Mouse (Mus musculus): ENCODE data around the gene Olfr1371. TPM values are rescaled to one million over a fixed set of nuclear protein-coding genes. Genes with fewer than 3 reads are reported as not detected.

Gene Olfr1371
- polyA plus RNA-seq, 1 experiment from 2014 or later = not detected

DNA sequence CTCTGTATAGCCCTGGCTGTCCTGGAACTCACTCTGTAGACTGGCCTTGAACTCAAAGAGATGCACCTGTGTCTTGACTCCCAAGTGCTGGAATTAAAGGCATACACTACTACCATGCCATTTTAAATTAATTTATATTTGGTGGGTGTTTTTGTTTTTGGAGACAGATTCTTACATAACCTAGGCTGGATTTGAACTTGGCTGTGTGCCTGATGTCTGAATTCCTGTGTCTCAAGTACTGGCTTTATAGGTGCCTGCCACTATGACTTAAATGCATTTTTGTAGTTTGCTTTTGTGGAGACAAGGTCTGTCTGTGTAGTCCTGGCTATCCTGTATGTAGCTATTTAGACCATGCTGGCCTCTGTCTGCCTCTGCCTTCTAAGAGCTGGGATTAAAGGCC lies 20.7 kb upstream of the Olfr1371 start:
- no peak for ATAC-seq (ENCODE audit: borderline replicate concordance, extremely low read depth, low FRiP score, low TSS enrichment)
- peaks cover 24% of the 10 kb centered on the region for H3K4me1 ChIP-seq
- H3K36me3 ChIP-seq = peaks cover 30% of the 10 kb centered on the region
- no peak overlapping the region for H3K27ac ChIP-seq
- H3K27me3 ChIP-seq = no peaks in the 10 kb centered on the region
- no peak overlapping the region for H3K4me3 ChIP-seq
- H3K9ac ChIP-seq = no peak overlapping the region
- H3K4me2 ChIP-seq = no peak overlapping the region
- H3K9me3 ChIP-seq = no peaks in the 10 kb centered on the region

DNA sequence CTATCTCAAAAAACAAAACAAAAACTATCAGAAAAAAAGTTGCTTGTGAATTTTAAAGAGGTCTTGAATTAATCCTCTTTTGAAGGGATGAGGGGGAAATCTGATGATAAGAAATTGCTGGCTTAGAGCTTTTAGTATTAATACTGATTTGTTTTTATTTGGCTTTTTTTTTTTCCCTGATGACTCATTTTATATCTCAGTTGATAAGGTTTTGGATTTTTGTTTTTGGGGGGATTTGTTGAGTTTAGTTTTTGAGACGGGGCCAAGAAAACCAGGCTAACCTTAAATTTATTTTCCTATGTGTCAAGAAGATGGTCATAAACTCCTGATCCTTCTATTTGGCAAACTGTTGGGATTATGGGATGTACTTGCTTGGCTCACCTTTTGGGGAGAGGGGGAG lies 20.1 kb upstream of the Olfr1371 start:
- no peaks in the 10 kb centered on the region for H3K9me3 ChIP-seq
- H3K4me1 ChIP-seq = peaks cover 24% of the 10 kb centered on the region
- H3K9ac ChIP-seq = 0 out of 2 replicates have a peak overlapping the region, but pooled peaks have one; percentile 99
- ATAC-seq (ENCODE audit: borderline replicate concordance, extremely low read depth, low FRiP score, low TSS enrichment) = no peak
- H3K4me3 ChIP-seq = 0 out of 2 replicates have a peak overlapping the region, but pooled peaks have one; percentile 91
- H3K4me2 ChIP-seq = peak overlapping the region; percentile 58
- peaks cover 30% of the 10 kb centered on the region for H3K36me3 ChIP-seq
- H3K27me3 ChIP-seq = no peaks in the 10 kb centered on the region
- 77% methylated on average over 1 of the region's 1 CpGs for WGBS
- H3K27ac ChIP-seq = no peak overlapping the region

DNA sequence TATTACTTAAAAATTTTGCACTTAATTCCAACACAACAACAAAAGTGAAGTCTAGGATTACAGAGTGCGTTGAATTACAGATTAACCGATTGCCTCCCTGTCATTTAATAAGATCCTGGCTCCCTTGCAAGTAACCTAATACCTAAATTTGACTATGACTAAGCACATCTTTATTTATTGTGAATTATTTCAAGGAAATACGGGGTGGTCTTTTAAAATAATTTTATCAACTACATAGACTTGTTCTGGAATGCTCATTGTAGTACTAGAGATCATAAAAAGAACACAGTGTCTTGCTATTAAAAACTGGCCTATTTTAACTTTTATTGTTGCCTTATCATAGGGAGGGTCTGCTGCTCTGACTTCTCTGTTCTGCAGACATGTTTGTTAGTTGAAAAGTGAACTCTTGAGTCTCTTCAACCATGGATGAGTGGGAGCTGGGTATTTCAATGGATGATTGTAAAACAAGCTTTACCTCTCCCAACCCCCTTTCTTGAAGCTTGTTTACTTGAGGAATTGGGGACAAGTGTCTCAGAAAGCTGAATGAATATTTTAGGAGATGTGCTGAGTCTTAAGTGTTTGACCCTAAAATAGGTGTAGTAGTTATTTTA lies 19.4 kb upstream of the Olfr1371 start:
- H3K4me2 ChIP-seq = peak overlapping the region; percentile 58
- H3K36me3 ChIP-seq = peaks cover 23% of the 10 kb centered on the region
- H3K27ac ChIP-seq = no peak overlapping the region
- 14% methylated on average over 3 of the region's 3 CpGs for WGBS
- H3K27me3 ChIP-seq = no peaks in the 10 kb centered on the region
- H3K9ac ChIP-seq = peak overlapping the region; percentile 99
- no peak for ATAC-seq (ENCODE audit: borderline replicate concordance, extremely low read depth, low FRiP score, low TSS enrichment)
- peak overlapping the region; percentile 91 for H3K4me3 ChIP-seq
- no peaks in the 10 kb centered on the region for H3K9me3 ChIP-seq
- H3K4me1 ChIP-seq = peaks cover 24% of the 10 kb centered on the region

DNA sequence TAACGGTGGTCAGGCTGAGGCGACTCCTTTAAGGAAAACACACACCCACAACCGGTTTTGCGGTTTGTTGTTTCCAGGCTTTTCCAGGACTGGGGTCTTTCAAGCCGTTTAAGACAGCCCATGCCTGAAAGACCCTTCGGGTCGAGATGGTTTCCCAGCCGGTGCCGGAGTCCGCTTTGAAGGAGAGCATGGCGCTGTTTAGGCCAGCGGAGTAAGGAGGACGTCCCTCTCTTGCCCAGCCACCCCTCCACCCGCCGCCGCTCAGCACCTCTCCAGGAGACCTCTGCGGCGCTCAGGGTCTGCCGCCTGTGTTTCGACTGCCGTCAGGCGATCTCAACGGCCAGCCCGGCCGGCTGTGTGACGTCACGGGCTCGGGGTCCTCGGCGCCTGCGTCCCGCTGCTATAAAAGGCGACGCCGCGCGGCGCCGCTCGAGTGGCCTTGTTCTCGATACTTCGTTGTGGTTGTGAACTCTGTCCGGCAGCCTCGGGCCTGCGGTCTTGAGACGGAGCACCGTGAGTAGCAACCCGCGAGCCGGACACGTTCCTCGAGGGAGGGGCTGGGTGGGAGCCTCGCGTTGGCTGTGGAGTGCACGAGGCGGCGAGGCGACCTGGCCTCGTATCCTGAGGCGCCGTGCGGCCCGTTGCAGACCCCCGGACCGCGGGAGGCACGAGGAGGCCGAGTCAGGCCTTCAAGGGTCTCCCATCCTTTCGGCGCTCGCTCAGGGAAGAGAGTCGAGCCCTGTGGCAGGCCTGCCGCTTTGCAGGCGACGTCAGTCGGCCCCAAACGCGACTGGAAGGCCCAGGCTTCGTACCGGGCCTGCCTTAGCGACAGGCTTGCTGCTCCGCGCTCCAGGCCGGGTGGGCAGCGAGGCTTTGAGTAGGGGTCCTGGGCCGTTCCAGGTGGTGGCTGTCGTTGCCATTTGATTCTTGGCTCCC lies 18.1 kb upstream of the Olfr1371 start, which contains the start of gene Skp1a:
Skp1a (plus strand) TSS at position 390 of the 936 bp plus-strand sequence.
- H3K4me2 ChIP-seq = peak within 1 kb of the TSS; percentile 58
- under 1% methylated on average over 87 of the region's 87 CpGs for WGBS

DNA sequence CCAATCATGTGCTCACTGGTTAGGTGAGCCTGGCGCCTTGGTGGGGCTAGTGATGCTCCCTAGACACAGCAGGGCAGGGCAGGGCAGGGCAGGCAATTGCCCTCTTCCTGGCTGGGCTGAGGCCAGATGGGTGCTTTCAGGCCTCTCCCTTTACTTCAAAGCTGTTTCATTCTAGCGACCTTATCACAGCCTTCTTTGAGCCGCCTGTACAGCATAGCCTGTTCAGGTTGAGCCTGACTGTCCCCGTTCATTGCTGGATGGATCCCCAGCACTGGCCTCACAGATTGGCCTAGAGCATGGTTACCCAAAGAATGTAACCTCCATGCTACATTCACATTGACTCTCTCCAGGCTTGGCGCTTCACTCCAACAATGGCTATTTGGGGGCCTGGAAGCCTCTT lies 16.9 kb upstream of the Olfr1371 start:
- no peak overlapping the region for H3K27ac ChIP-seq
- H3K27me3 ChIP-seq = no peaks in the 10 kb centered on the region
- no peaks in the 10 kb centered on the region for H3K9me3 ChIP-seq
- ATAC-seq (ENCODE audit: borderline replicate concordance, extremely low read depth, low FRiP score, low TSS enrichment) = no peak
- peak overlapping the region; percentile 58 for H3K4me2 ChIP-seq
- WGBS = 50% methylated on average over 5 of the region's 5 CpGs
- 0 out of 2 replicates have a peak, but pooled peaks cover under 1% of the 10 kb centered on the region for H3K36me3 ChIP-seq
- peak overlapping the region; percentile 91 for H3K4me3 ChIP-seq
- peaks cover 24% of the 10 kb centered on the region for H3K4me1 ChIP-seq
- no peak overlapping the region for H3K9ac ChIP-seq

More for the DNA sequence above, 18.1 kb upstream of the Olfr1371 start, which contains the start of gene Skp1a:
- H3K36me3 ChIP-seq = peaks cover 10% of the 10 kb centered on the region
- H3K27me3 ChIP-seq = no peaks in the 10 kb centered on the region
- peak within 1 kb of the TSS; percentile 99 for H3K9ac ChIP-seq
- H3K9me3 ChIP-seq = no peaks in the 10 kb centered on the region
- H3K4me3 ChIP-seq = peak within 1 kb of the TSS; percentile 91
- H3K27ac ChIP-seq = peak within 1 kb of the TSS; percentile 97
- H3K4me1 ChIP-seq = peaks cover 24% of the 10 kb centered on the region
- peak; percentile 89 for ATAC-seq (ENCODE audit: borderline replicate concordance, extremely low read depth, low FRiP score, low TSS enrichment)

DNA sequence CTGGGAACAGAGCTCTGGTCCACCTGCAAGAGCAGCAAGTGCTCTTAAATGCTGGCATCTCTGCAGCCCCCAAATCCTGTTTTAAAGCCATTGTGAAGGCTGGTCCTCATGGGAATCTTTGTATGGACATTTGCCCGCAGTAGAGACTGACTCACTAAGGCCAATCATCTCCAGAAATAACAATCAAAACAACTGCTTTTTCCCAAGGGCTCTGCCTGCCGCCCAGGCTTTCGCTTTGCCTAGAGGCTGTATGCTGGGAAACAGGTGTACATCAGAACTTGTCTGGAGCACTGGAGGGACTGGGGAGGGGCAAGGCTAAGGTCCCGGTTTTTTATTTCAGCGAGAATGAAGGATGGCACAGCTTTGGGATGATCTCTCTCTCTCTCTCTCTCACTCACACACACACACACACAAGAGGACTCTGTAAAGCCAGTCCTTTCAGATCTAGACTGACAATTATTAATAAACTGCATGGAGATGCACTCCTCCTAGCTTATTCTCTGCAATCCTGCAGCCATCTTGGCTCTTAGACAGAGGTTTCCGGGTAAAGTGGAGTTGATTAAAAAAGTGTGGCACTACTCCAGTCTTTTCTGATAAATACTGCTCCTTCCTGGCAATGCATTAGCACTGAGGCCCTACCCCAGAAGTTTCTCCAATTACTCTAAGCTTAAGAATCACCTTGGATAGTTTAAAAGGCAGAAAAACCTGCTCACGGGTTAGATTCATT lies 15.1 kb upstream of the Olfr1371 start:
- Histone ChIP-seq H3K4me1 (peaks cover 16% of the 10 kb centered on the region), H3K4me2 (no peak overlapping the region), H3K27me3 (no peaks in the 10 kb centered on the region), H3K27ac (no peak overlapping the region), H3K9me3 (no peaks in the 10 kb centered on the region), H3K36me3 (no peaks in the 10 kb centered on the region), H3K4me3 (no peak overlapping the region), H3K9ac (no peak overlapping the region)
- 75% methylated on average over 7 of the region's 7 CpGs for WGBS
- no peak for ATAC-seq (ENCODE audit: borderline replicate concordance, extremely low read depth, low FRiP score, low TSS enrichment)

DNA sequence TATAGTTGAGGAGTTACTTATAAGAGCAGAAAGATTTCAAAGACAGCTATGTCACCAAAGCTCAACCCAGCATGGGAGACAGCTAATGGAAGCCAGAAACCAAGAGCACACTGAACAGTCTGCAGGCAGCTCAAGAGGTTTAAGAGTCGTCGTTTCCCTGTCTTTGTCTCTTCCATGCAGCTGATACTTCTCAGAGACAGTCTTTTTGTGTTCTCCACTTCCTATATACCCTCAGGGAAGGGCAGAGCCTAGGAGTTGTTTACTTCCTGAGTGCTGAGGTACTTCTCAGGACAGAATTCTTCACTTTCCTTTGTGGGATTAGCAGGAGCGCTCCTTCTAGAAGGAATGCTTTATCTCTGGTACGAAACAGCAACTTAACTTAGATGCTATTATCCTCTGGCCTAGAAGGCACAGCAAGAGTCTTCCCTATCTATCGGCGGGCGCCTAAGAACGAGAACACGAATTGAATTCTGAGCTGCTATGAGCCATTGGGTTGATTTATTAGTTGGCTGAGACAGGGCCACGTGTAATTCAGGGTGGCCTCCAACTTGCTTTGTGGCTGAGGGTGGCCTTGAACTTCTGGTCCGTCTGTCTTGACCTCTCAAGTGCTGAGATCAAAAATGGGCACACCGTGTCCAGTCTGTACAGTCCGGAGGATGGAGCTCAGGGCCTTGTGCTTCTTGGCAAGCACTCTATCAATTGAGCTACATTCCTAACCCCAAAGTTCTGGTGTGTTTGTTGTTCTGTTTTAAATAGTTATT lies 13.9 kb upstream of the Olfr1371 start:
- no peak for ATAC-seq (ENCODE audit: borderline replicate concordance, extremely low read depth, low FRiP score, low TSS enrichment)
- H3K27me3 ChIP-seq = no peaks in the 10 kb centered on the region
- H3K4me1 ChIP-seq = peaks cover 6% of the 10 kb centered on the region
- 68% methylated on average over 13 of the region's 13 CpGs for WGBS
- no peak overlapping the region for H3K4me3 ChIP-seq
- no peak overlapping the region for H3K27ac ChIP-seq
- no peaks in the 10 kb centered on the region for H3K9me3 ChIP-seq
- H3K36me3 ChIP-seq = no peaks in the 10 kb centered on the region
- H3K9ac ChIP-seq = no peak overlapping the region
- no peak overlapping the region for H3K4me2 ChIP-seq

DNA sequence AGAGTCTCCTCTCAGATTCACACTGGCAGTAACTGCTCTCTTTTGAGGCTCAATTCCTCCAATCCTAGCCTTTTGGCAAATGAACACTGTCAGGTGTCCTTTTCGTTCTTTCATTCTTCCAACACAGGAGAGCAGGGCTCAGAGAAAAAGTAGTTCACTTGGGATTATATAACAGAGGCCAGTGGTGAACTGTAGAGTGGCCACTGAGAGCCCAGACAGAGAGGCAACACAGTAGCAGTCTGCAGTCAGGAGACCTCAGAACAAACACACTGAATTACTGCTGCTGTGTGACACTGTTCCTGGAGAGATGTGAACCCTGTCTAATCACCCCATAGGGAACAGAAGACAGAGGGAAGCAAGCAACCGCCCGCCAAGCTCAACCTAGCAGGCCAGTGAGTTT lies 13.3 kb upstream of the Olfr1371 start:
- H3K27ac ChIP-seq = no peak overlapping the region
- no peak overlapping the region for H3K9ac ChIP-seq
- WGBS = 68% methylated on average over 3 of the region's 3 CpGs
- no peaks in the 10 kb centered on the region for H3K36me3 ChIP-seq
- peaks cover 6% of the 10 kb centered on the region for H3K4me1 ChIP-seq
- H3K27me3 ChIP-seq = no peaks in the 10 kb centered on the region
- H3K9me3 ChIP-seq = no peaks in the 10 kb centered on the region
- no peak for ATAC-seq (ENCODE audit: borderline replicate concordance, extremely low read depth, low FRiP score, low TSS enrichment)
- H3K4me3 ChIP-seq = no peak overlapping the region
- H3K4me2 ChIP-seq = no peak overlapping the region

DNA sequence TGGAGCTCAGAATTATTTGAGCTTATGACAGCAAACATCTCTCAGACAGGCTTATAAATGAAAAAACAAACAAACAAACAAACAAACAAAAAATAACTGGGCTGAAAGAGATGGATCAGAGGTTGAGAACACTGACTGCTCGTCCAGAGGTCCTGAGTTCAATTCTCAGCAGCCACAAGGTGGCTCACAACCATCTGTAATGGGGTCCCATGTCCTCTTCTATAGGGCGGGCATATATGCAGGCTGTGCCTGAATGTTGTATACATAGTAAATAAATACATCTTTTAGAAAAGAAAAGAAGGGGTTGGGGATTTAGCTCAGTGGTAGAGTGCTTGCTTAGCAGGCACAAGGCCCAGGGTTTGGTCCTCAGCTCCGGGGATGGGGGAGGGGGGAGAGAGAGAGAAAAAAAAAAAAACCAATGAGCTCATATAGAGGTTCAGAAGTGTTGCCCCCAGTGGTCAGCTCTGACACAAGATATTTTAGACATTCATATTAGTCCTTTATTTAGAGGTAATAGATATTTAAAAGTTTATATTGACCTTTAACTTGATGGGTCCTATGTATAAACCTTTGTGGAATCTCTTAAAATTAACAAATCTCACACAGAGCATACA lies 12.3 kb upstream of the Olfr1371 start:
- Histone ChIP-seq H3K9ac (no peak overlapping the region), H3K36me3 (no peaks in the 10 kb centered on the region), H3K27me3 (no peaks in the 10 kb centered on the region), H3K4me2 (no peak overlapping the region), H3K9me3 (no peaks in the 10 kb centered on the region), H3K27ac (no peak overlapping the region), H3K4me1 (peaks cover 6% of the 10 kb centered on the region), H3K4me3 (no peak overlapping the region)
- 48% methylated on average over 3 of the region's 3 CpGs for WGBS
- no peak for ATAC-seq (ENCODE audit: borderline replicate concordance, extremely low read depth, low FRiP score, low TSS enrichment)

DNA sequence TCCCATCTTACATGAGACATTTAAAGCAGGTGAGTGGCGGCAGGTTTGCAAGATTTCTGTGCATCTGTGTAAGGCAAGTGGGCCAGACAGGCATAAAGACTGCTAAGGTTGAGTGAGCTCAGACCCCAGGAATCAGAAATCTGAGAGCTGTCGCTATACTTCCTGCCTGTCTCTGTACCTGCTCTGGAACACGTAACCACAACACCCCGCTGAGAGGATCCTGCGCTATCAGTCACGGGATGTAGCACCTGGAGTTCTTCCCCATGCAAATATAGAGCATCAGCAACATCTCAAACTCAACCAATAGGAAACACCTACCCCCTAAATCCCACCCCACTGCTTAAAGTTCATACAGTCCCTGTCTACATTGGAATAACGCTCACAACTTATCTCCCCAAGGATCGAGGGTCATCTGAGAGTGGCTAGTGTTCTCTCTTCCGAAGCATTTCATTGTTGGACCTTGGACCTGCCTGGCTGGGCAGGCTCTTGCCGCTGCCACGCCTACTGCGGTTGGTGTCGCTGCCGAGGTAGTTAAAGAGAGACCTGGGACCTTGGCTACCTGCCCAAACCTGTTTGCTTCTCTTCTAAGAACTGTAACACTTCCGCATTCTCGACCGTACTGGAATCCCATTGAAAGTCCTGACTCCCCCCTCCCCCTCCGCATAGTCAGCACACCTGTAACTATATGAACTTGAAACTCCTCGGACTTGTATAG lies 10.3 kb upstream of the Olfr1371 start:
- peak; percentile 61; the same call in 1 of the 2 replicates for ATAC-seq (ENCODE audit: borderline replicate concordance, extremely low read depth, low FRiP score, low TSS enrichment)
- H3K27me3 ChIP-seq = no peaks in the 10 kb centered on the region
- H3K9me3 ChIP-seq = no peaks in the 10 kb centered on the region
- H3K9ac ChIP-seq = no peak overlapping the region
- peak overlapping the region; percentile 12 for H3K4me3 ChIP-seq
- no peaks in the 10 kb centered on the region for H3K36me3 ChIP-seq
- 5% methylated on average over 19 of the region's 19 CpGs for WGBS
- peaks cover 3% of the 10 kb centered on the region; the same call in 1 of the 2 replicates for H3K4me1 ChIP-seq
- peak overlapping the region; percentile 36 for H3K4me2 ChIP-seq
- peak overlapping the region; percentile 51 for H3K27ac ChIP-seq

Measured in lung, embryonic 15.5 days (tissue).